Mouse (Mus musculus): ENCODE data around the gene Cmya5. TPM values are rescaled to one million over a fixed set of nuclear protein-coding genes. Genes with fewer than 3 reads are reported as not detected.

Cmya5 gene
- polyA plus RNA-seq, 1 experiment from 2014 or later = 0.04 TPM

DNA sequence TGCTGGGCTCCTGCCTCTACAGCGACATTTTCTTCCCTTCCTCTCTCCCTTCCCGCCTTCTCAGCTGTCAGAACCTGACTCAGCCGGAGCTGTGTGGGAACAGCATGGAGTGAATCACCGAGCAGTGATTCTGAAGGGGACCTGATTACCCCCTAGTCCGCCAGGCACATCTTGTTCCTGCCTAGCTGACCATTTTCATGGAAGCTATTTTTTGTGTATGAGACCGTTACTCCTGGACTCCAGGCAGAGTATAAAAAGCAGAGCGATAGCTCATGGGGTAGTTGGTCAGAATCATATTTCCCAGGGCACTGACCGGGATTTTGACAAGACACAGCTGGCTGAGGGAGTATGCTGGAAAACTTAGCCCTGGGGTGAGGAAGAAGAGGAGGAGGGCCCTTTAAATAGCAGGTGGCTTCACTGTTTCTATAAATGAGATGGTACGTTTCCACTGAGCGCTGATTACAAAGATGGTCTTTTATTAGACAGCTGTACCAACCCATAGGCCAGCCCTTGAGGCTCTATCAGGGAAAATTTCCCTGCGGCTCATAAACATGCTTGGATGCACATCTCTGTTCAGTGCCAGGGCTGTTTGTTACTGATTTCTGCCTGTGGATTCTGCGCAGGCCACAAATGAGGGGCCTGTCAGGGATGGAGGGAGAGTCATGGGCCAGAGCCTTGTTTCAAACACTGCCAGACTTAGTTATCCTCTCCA, 143.7 kb downstream of the Cmya5 start:
- no peaks in the 10 kb centered on the region for H3K36me3 ChIP-seq (replicated peaks)
- no peak overlapping the region for H3K9ac ChIP-seq
- ATAC-seq (ENCODE audit: low FRiP score) = peak; percentile 44; the same call in 1 of the 2 replicates
- no peaks in the 10 kb centered on the region for H3K27me3 ChIP-seq
- H3K4me1 ChIP-seq = no peaks in the 10 kb centered on the region
- peak overlapping the region; percentile 31; the same call in 1 of the 2 replicates for H3K27ac ChIP-seq
- H3K9me3 ChIP-seq = no peaks in the 10 kb centered on the region
- 66% methylated on average over 12 of the region's 12 CpGs for WGBS
- H3K4me3 ChIP-seq (replicated peaks) = no peak overlapping the region
- H3K4me2 ChIP-seq = no peak overlapping the region

GRCm38 (mm10) chr13:92999860-93000259, 144.7 kb downstream of the Cmya5 start:
- Histone ChIP-seq H3K36me3 (replicated peaks) (no peaks in the 10 kb centered on the region), H3K27me3 (no peaks in the 10 kb centered on the region), H3K4me1 (no peaks in the 10 kb centered on the region), H3K4me3 (replicated peaks) (no peak overlapping the region), H3K27ac (no peak overlapping the region), H3K9me3 (no peaks in the 10 kb centered on the region), H3K4me2 (no peak overlapping the region), H3K9ac (no peak overlapping the region)
- ATAC-seq (ENCODE audit: low FRiP score) = peak; percentile 60; the same call in 1 of the 2 replicates
- 63% methylated on average over 9 of the region's 9 CpGs for WGBS

GRCm38 (mm10) chr13:92994743-92995142, 149.8 kb downstream of the Cmya5 start:
- Histone ChIP-seq H3K4me3 (replicated peaks) (no peak overlapping the region), H3K4me2 (no peak overlapping the region)
- no peak for ATAC-seq (ENCODE audit: low FRiP score)

GRCm38 (mm10) chr13:92992823-92993222, 151.7 kb downstream of the Cmya5 start:
- no peaks in the 10 kb centered on the region for H3K9me3 ChIP-seq
- H3K27me3 ChIP-seq = no peaks in the 10 kb centered on the region
- H3K4me1 ChIP-seq = no peaks in the 10 kb centered on the region
- H3K36me3 ChIP-seq (replicated peaks) = no peaks in the 10 kb centered on the region
- H3K27ac ChIP-seq = no peak overlapping the region
- WGBS = 67% methylated on average over 5 of the region's 5 CpGs
- no peak for ATAC-seq (ENCODE audit: low FRiP score)
- H3K9ac ChIP-seq = no peak overlapping the region
- H3K4me3 ChIP-seq (replicated peaks) = no peak overlapping the region
- no peak overlapping the region for H3K4me2 ChIP-seq

More at GRCm38 (mm10) chr13:92994743-92995142, 149.8 kb downstream of the Cmya5 start:
- no peaks in the 10 kb centered on the region for H3K9me3 ChIP-seq
- H3K9ac ChIP-seq = no peak overlapping the region
- no peaks in the 10 kb centered on the region for H3K27me3 ChIP-seq
- no peaks in the 10 kb centered on the region for H3K36me3 ChIP-seq (replicated peaks)
- no peaks in the 10 kb centered on the region for H3K4me1 ChIP-seq
- no peak overlapping the region for H3K27ac ChIP-seq

Other genes with a start within 250 kb of the Cmya5 start
- gene Tent2, start 47.7 kb upstream of the Cmya5 start, polyA plus RNA-seq (2016; fragmentation: Nextera tagmentation; extraction: Ambion mirVana) = 54.4 and 57.2 TPM in 2 replicates
- gene Homer1, start 154.9 kb upstream of the Cmya5 start, polyA plus RNA-seq (2016; fragmentation: Nextera tagmentation; extraction: Ambion mirVana) = 14.3 and 16.2 TPM in 2 replicates